Mouse (Mus musculus): ENCODE results near the gene Bcl9l. TPM values are rescaled to one million over a fixed set of nuclear protein-coding genes. Genes with fewer than 3 reads are reported as not detected.
A peak's percentile ranks its signal among the peaks of the same experiment; 100 is the strongest.

Gene Bcl9l
- polyA plus RNA-seq, 1 experiment from 2014 or later, result 17.3 TPM

DNA sequence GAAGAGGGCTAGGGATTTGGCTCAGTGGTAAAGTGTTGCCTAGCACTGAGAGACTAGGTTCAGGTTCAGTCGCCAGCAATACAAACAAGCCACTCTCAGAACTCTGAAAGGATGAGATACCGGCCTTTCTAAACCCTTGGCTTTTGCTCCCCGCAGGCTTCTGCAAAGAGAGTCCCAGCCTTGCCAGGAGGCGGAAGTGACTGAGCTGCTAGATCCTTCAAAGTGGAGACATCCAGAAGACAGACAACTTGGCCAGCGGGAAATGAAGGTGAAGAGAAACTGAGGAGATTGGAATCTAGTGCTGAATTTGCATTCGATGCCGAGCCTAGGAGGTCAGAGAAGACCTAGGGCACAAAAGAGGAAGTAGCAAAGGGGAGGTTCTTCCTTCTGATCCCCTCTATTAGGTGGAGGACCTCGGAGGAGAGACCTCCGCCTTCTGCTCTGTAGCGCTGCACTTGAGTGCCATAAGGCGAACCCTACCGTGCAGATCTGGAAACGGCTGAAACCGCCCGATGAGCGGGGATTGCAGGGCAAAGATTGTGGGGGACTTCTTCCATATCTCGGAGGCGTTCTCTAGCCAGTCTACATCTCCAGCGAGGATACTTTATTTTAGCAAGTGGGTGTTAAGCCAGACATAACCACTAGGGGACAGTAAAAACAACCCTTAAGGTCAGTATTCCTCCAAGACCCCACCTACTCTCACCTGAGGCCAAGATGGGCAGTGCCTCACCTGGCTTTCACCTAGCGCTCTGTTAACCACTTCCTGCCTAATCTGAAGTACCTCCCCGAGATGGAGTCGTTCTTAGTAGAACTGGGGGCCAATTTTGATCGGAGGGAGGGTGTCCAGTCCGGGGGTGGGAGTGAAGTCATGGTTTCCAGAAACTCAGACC, 5.0 kb upstream of the Bcl9l start:
- no peaks in the 10 kb centered on the region for H3K36me3 ChIP-seq (ENCODE audit: insufficient read depth)
- H3K9me3 ChIP-seq (ENCODE audit: low read depth, low read length), result no peaks in the 10 kb centered on the region
- 4% methylated on average over 24 of the region's 24 CpGs for WGBS
- peak; percentile 94 for TF ChIP-seq CTCF (IDR thresholded peaks at IDR 0.05; ENCODE audit: low read depth)
- peak; percentile 93 for DNase-seq
- peak overlapping the region; percentile 82; the same call in 1 of the 2 replicates for H3K9ac ChIP-seq
- H3K27me3 ChIP-seq (ENCODE audit: insufficient read depth, low read length), result no peaks in the 10 kb centered on the region
- peak overlapping the region; percentile 75 for H3K4me3 ChIP-seq (ENCODE audit: low read depth, low read length)
- H3K27ac ChIP-seq (ENCODE audit: low read depth), result peak overlapping the region; percentile 99
- no peaks in the 10 kb centered on the region for H3K4me1 ChIP-seq (ENCODE audit: insufficient read depth)
- peak overlapping the region; percentile 72 for H3K4me2 ChIP-seq
- ATAC-seq (ENCODE audit: insufficient read depth), result no peak; the same call in 1 of the 2 replicates

GRCm38 (mm10) chr9:44478229-44478921, 4.2 kb upstream of the Bcl9l start:
- H3K36me3 ChIP-seq (ENCODE audit: insufficient read depth), result no peaks in the 10 kb centered on the region
- H3K9me3 ChIP-seq (ENCODE audit: low read depth, low read length), result no peaks in the 10 kb centered on the region
- H3K4me2 ChIP-seq, result peak overlapping the region; percentile 72
- peak overlapping the region; percentile 82 for H3K9ac ChIP-seq
- no peak for TF ChIP-seq CTCF (IDR thresholded peaks at IDR 0.05; ENCODE audit: low read depth)
- DNase-seq, result peak; percentile 95
- ATAC-seq (ENCODE audit: insufficient read depth), result peak; percentile 62
- under 1% methylated on average over 25 of the region's 27 CpGs for WGBS
- no peaks in the 10 kb centered on the region for H3K4me1 ChIP-seq (ENCODE audit: insufficient read depth)
- H3K27ac ChIP-seq (ENCODE audit: low read depth), result peak overlapping the region; percentile 99
- H3K4me3 ChIP-seq (ENCODE audit: low read depth, low read length), result peak overlapping the region; percentile 75
- no peaks in the 10 kb centered on the region for H3K27me3 ChIP-seq (ENCODE audit: insufficient read depth, low read length)

DNA sequence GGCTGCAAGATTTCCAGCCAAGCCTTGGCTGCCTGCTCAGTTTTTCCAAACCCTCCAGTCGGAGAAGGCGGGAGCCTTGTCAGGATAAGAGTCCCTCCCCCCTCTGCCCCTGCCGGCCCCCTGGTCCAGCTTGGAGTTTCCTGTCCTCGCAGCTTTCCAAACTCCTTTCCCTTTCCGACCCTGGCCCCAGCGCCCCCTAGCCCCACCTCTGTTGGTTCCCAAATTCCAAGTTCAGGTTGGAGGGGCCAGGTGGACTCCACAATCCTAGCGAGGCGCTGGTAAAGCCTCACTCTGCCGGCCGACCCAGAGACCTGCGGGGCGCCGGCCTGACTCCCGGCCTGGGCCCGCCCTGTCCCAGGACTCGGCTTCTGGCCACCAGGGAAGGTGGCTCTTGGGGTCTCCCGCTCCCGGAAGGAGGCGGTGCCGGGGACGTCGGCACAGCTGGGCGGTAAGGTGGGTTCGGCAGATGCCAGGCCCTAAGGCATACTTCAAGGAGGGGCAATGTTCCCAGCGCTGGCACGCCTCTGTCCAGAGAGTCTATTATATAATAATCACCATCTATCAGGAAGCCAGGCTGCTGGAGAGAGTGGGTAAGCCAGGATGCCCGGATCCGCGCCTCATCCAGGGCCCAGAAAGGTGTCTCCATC, 3.5 kb upstream of the Bcl9l start:
- Histone ChIP-seq H3K4me2 (peak overlapping the region; percentile 72), H3K9me3 (ENCODE audit: low read depth, low read length) (no peaks in the 10 kb centered on the region), H3K27me3 (ENCODE audit: insufficient read depth, low read length) (no peaks in the 10 kb centered on the region), H3K9ac (peak overlapping the region; percentile 82), H3K36me3 (ENCODE audit: insufficient read depth) (no peaks in the 10 kb centered on the region), H3K27ac (ENCODE audit: low read depth) (peak overlapping the region; percentile 99), H3K4me3 (ENCODE audit: low read depth, low read length) (peak overlapping the region; percentile 75), H3K4me1 (ENCODE audit: insufficient read depth) (no peaks in the 10 kb centered on the region)
- peak; percentile 94 for DNase-seq
- ATAC-seq (ENCODE audit: insufficient read depth), result peak; percentile 55
- WGBS, result 1% methylated on average over 29 of the region's 29 CpGs
- peak; percentile 41 for TF ChIP-seq CTCF (IDR thresholded peaks at IDR 0.05; ENCODE audit: low read depth)

- H3K27ac ChIP-seq (ENCODE audit: low read depth), result peak overlapping the region; percentile 99
- TF ChIP-seq CTCF (IDR thresholded peaks at IDR 0.05; ENCODE audit: low read depth), result peak; percentile 95
- H3K27me3 ChIP-seq (ENCODE audit: insufficient read depth, low read length), result no peaks in the 10 kb centered on the region
- H3K4me2 ChIP-seq, result peak overlapping the region; percentile 72
- peaks cover 6% of the 10 kb centered on the region for H3K4me1 ChIP-seq (ENCODE audit: insufficient read depth)
- H3K4me3 ChIP-seq (ENCODE audit: low read depth, low read length), result peak overlapping the region; percentile 75
- H3K9ac ChIP-seq, result peak overlapping the region; percentile 82
- DNase-seq (peak; percentile 95), ATAC-seq (ENCODE audit: insufficient read depth) (peak; percentile 60)
- WGBS, result under 1% methylated on average over 26 of the region's 26 CpGs
- no peaks in the 10 kb centered on the region for H3K9me3 ChIP-seq (ENCODE audit: low read depth, low read length)
- no peaks in the 10 kb centered on the region for H3K36me3 ChIP-seq (ENCODE audit: insufficient read depth)
Observed at GRCm38 (mm10) chr9:44479628-44480428, 2.8 kb upstream of the Bcl9l start.

GRCm38 (mm10) chr9:44482112-44482511, 513 bp upstream of the Bcl9l start:
- H3K27me3 ChIP-seq (ENCODE audit: insufficient read depth, low read length), result no peaks in the 10 kb centered on the region
- H3K36me3 ChIP-seq (ENCODE audit: insufficient read depth), result 0 out of 2 replicates have a peak, but pooled peaks cover 7% of the 10 kb centered on the region
- H3K4me1 ChIP-seq (ENCODE audit: insufficient read depth), result peaks cover 27% of the 10 kb centered on the region
- ATAC-seq (ENCODE audit: insufficient read depth) (no peak), DNase-seq (no peak)
- TF ChIP-seq CTCF (IDR thresholded peaks at IDR 0.05; ENCODE audit: low read depth), result no peak
- H3K4me2 ChIP-seq, result peak overlapping the region; percentile 88
- peak overlapping the region; percentile 98 for H3K4me3 ChIP-seq (ENCODE audit: low read depth, low read length)
- H3K9me3 ChIP-seq (ENCODE audit: low read depth, low read length), result no peaks in the 10 kb centered on the region
- WGBS, result 6% methylated on average over 3 of the region's 3 CpGs
- no peak overlapping the region for H3K9ac ChIP-seq
- H3K27ac ChIP-seq (ENCODE audit: low read depth), result no peak overlapping the region; the same call in 1 of the 2 replicates

DNA sequence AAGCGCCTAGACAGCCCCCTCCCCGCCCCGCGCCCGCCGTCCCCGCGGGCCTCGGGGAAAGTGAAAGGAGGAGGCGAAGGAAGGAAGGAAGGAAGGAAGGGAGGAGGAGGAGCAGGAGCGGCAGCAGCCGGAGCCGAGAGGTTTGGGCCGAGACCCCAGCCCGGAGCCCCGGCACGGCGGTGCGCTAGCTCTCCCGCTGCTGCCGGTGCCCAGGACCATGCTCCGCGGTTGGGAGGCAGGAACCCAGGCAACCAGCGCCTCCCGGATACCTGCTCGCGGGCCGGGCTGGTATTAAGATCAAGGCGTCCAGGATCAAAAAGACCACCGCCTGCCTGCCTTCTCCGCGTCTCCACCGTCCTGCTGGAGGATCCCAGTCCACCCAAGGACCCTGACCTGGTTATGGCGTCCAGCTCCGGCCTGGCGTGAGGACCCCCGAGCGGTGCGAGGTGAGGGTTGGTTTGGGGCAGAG, 450 bp downstream of the Bcl9l start:
- ATAC-seq (ENCODE audit: insufficient read depth) (no peak), DNase-seq (no peak)
- Histone ChIP-seq H3K4me1 (ENCODE audit: insufficient read depth) (peaks cover 37% of the 10 kb centered on the region), H3K4me3 (ENCODE audit: low read depth, low read length) (peak overlapping the region; percentile 98), H3K9ac (peak overlapping the region; percentile 93), H3K36me3 (ENCODE audit: insufficient read depth) (0 out of 2 replicates have a peak, but pooled peaks cover 7% of the 10 kb centered on the region), H3K9me3 (ENCODE audit: low read depth, low read length) (no peaks in the 10 kb centered on the region), H3K27ac (ENCODE audit: low read depth) (peak overlapping the region; percentile 95), H3K4me2 (peak overlapping the region; percentile 88), H3K27me3 (ENCODE audit: insufficient read depth, low read length) (no peaks in the 10 kb centered on the region)
- WGBS, result under 1% methylated on average over 39 of the region's 39 CpGs
- no peak for TF ChIP-seq CTCF (IDR thresholded peaks at IDR 0.05; ENCODE audit: low read depth)

Data from lung, embryonic 14.5 days (tissue).